Mouse (Mus musculus) testis, adult 2 months (tissue): ENCODE measurements around the gene Galnt9.

ENCODE experiments used
- CTCF ChIP-seq: fragments of 200-500 bp; IDR thresholded peaks from 2 replicates; pipeline ENCODE4 v1.5.1; 2012; ENCODE audit warnings: low read depth, mild to moderate bottlenecking, inconsistent platforms, low read length, moderate library complexity; ENCODE audit not compliant: control insufficient read depth, insufficient read depth, insufficient replicate concordance
- POLR2A ChIP-seq: fragments of 200-500 bp; IDR thresholded peaks from 2 replicates; pipeline ENCODE4 v1.6.1; 2012; ENCODE audit warnings: low read depth, mild to moderate bottlenecking, inconsistent platforms, low read length, moderate library complexity; ENCODE audit not compliant: control insufficient read depth

- no peak for TF ChIP-seq POLR2A
- no peak for TF ChIP-seq CTCF
Observed at GRCm38 (mm10) chr5:110520974-110521373, 23.2 kb upstream of the Galnt9 start.
